Mouse (Mus musculus) embryonic facial prominence, embryonic 11.5 days (tissue): ENCODE results near the gene Lap3. TPM values are rescaled to one million over a fixed set of nuclear protein-coding genes. Genes with fewer than 3 reads are reported as not detected.

Experiments
- ATAC-seq: fragments of 200-750 bp; cut with Nextera tagmentation; replicated peaks from 2 replicates; pipeline ENCODE4 v1.8.0; 2017; ENCODE audit warnings: low read depth; ENCODE audit not compliant: insufficient number of reproducible peaks, low FRiP score, low TSS enrichment
- DNase-seq: peaks from one replicate; pipeline ENCODE4 v3.0.0-alpha.2; 2015; ENCODE audit warnings: low spot score
- H3K27ac ChIP-seq: fragments of 300-500 bp; sonication (generic); replicated peaks from 2 replicates; pipeline ENCODE4 v1.5.1; 2014; ENCODE audit warnings: mild to moderate bottlenecking, low read depth, low read length, control low read depth
- H3K27me3 ChIP-seq: fragments of 300-500 bp; sonication (generic); 2 replicates; pipeline ENCODE4 v1.6.1; 2014; ENCODE audit warnings: mild to moderate bottlenecking, low read length, moderate library complexity, mixed read lengths; ENCODE audit not compliant: control insufficient read depth, insufficient read depth
- H3K36me3 ChIP-seq: fragments of 300-500 bp; sonication (generic); replicated peaks from 2 replicates; pipeline ENCODE4 v1.6.1; 2014; ENCODE audit warnings: low read depth, mild to moderate bottlenecking, low read length, moderate library complexity, mixed read lengths; ENCODE audit not compliant: control insufficient read depth, insufficient read depth
- H3K4me1 ChIP-seq: fragments of 300-500 bp; sonication (generic); 2 replicates; pipeline ENCODE4 v1.6.1; 2014; ENCODE audit warnings: low read length, mixed read lengths; ENCODE audit not compliant: control insufficient read depth, insufficient read depth
- H3K4me2 ChIP-seq: fragments of 300-500 bp; sonication (generic); 2 replicates; pipeline ENCODE4 v1.6.1; 2014; ENCODE audit warnings: low read depth, mild to moderate bottlenecking, control low read depth, low read length, moderate library complexity
- H3K4me3 ChIP-seq: fragments of 300-500 bp; sonication (generic); 2 replicates; pipeline ENCODE4 v1.5.1; 2014; ENCODE audit warnings: low read depth, low read length, control low read depth
- H3K9ac ChIP-seq: fragments of 300-500 bp; sonication (generic); replicated peaks from 2 replicates; pipeline ENCODE4 v1.6.1; 2014; ENCODE audit warnings: mild to moderate bottlenecking, control low read depth, low read length
- H3K9me3 ChIP-seq: fragments of 300-500 bp; sonication (generic); replicated peaks from 2 replicates; pipeline ENCODE4 v1.6.1; 2016; ENCODE audit warnings: mild to moderate bottlenecking, low read length, inconsistent platforms, mixed read lengths; ENCODE audit not compliant: control insufficient read depth
- WGBS: fragments of 180-500 bp; shearing (Covaris S2); extraction: QIAGEN DNeasy Blood & Tissue Kit; methylation state at CpG from one replicate; pipeline ENCODE4 v1.1.7; 2014; 5-methylcytosine and 5-hydroxymethylcytosine counted together
- polyA plus RNA-seq: library from polyadenylated mRNA; unstranded; fragments of >200 nt; fragmentation: Nextera tagmentation; extraction: Ambion mirVana; gene quantifications from 2 replicates; pipeline ENCODE4 v1.2.1, GENCODE M21; 2014

Lap3 gene
- polyA plus RNA-seq, 1 experiment from 2014 or later: 101 TPM

DNA sequence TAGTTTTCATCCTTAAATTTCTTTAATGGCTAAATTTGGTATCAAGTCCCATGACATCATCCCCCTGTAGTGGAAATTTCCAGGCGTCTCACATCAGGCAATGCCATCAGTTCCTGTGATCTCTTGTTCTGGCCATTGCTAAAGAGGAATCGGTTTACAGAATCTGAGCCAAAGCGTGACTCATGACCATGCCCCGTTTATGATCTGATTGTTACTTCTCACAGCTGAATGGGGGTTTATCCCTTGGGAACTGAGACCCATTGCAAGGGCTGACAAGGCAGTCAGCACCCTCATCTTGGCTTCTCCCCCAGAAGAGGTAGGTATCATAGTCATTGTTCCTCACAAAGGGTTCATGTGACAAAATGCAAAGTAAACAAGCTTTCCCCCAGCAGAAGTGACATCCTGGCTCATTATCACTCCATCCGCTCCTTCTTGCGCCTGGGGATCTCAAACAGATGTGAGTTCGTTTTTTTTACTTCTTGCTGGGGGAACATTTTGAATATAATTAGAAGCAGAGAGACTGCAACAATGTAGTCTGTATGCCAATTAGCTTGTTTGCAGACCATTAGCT lies 20.2 kb upstream of the Lap3 start:
- H3K4me1 ChIP-seq: no peaks in the 10 kb centered on the region
- no peak overlapping the region for H3K9ac ChIP-seq
- no peaks in the 10 kb centered on the region for H3K9me3 ChIP-seq
- H3K4me2 ChIP-seq: no peak overlapping the region
- no peak overlapping the region for H3K4me3 ChIP-seq
- H3K27me3 ChIP-seq: no peaks in the 10 kb centered on the region
- no peaks in the 10 kb centered on the region for H3K36me3 ChIP-seq
- no peak overlapping the region for H3K27ac ChIP-seq
- ATAC-seq: no peak
- WGBS: 44% methylated on average over 7 of the region's 7 CpGs
- no peak for DNase-seq

DNA sequence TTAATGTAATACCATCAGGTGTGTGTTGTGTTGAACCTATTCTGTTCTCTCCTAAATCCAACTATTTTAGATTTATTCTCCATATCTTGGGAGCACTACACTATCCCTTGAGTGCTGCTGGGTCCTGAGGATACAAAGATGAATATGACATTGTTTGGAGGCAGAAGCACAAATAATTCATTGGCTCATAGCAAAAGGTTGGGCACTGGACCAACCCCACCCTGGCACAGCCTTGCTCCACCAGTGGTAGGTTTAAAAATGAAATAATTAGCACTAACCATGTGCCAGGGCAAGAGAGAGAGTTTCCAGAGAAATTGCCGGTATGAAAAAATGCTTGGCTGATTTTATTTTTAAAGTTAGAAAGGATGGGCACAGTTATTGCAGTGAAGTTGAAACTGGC lies 19.7 kb upstream of the Lap3 start:
- no peak overlapping the region for H3K4me2 ChIP-seq
- H3K4me1 ChIP-seq: no peaks in the 10 kb centered on the region
- DNase-seq (no peak), ATAC-seq (no peak)
- no peaks in the 10 kb centered on the region for H3K36me3 ChIP-seq
- H3K4me3 ChIP-seq: no peak overlapping the region
- H3K27ac ChIP-seq: no peak overlapping the region
- no peaks in the 10 kb centered on the region for H3K9me3 ChIP-seq
- H3K9ac ChIP-seq: no peak overlapping the region
- WGBS: 91% methylated on average over 1 of the region's 1 CpGs
- H3K27me3 ChIP-seq: no peaks in the 10 kb centered on the region

DNA sequence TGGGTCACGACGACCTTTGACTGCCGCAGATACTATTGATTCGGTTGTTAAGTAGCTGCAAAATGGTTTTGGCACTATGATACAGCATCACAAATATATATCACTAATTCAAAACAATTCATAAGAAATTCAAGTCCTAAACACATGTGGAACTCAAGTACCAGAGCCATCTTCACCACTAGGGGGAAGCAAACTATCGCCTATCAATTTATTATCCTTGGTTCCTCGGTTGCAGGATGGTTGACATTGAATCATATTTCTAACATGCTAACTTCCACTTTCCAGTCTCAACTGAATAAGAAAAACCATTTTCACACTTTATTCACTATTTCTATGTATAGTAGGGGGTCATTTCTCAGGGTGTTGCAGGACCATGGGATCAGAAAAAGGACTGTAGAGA lies 19.0 kb upstream of the Lap3 start:
- no peak overlapping the region for H3K9ac ChIP-seq
- 30% methylated on average over 6 of the region's 6 CpGs for WGBS
- H3K4me1 ChIP-seq: no peaks in the 10 kb centered on the region
- H3K27ac ChIP-seq: no peak overlapping the region
- no peaks in the 10 kb centered on the region for H3K36me3 ChIP-seq
- DNase-seq (peak; percentile 90), ATAC-seq (no peak)
- no peak overlapping the region for H3K4me2 ChIP-seq
- no peak overlapping the region for H3K4me3 ChIP-seq
- no peaks in the 10 kb centered on the region for H3K9me3 ChIP-seq
- H3K27me3 ChIP-seq: no peaks in the 10 kb centered on the region

DNA sequence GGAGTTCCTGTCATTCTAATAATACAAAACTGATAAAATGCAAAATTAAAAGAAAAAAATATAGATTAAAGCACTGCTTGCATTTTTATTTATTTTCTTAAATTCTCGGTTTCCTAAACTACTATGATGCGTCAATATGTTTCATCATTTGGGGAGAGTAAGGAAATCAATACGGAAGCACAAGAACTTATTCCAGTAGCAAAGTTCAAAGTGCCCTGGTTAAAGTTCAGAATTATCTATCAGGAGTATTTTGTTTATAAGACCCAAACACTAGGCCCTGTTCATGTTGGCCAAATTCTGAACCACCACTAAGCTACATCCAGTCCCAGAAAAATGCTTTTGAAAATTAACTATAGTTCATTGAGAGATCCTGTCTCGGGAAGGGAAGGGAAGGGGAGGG lies 18.4 kb upstream of the Lap3 start:
- no peaks in the 10 kb centered on the region for H3K36me3 ChIP-seq
- no peak overlapping the region for H3K4me3 ChIP-seq
- H3K27me3 ChIP-seq: no peaks in the 10 kb centered on the region
- WGBS: 79% methylated on average over 3 of the region's 4 CpGs
- H3K4me1 ChIP-seq: no peaks in the 10 kb centered on the region
- no peak overlapping the region for H3K27ac ChIP-seq
- no peak for DNase-seq
- ATAC-seq: no peak
- H3K4me2 ChIP-seq: no peak overlapping the region
- H3K9ac ChIP-seq: no peak overlapping the region
- H3K9me3 ChIP-seq: no peaks in the 10 kb centered on the region

DNA sequence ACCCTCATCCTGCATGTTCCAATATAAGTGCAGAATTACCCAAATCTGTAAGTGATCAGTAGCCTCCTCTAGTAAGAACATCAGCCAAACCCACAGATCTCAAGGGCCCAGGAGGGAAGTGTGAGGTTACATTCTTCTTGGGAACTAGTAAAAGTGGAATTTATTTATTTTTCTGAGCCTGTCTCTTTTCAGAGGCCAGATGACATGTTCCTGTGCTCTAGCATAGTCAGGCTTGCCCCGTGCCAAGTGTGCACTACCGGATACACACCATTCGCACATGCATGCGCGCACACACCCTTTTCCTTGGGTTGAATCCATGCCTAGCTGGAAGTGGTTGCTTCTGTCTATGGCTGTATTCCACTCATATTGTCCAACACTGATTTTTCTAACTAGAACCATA lies 17.4 kb upstream of the Lap3 start:
- Histone ChIP-seq H3K4me3 (no peak overlapping the region), H3K9me3 (no peaks in the 10 kb centered on the region), H3K27ac (no peak overlapping the region), H3K36me3 (no peaks in the 10 kb centered on the region), H3K9ac (no peak overlapping the region), H3K4me1 (no peaks in the 10 kb centered on the region), H3K27me3 (no peaks in the 10 kb centered on the region), H3K4me2 (no peak overlapping the region)
- ATAC-seq (no peak), DNase-seq (no peak)
- 90% methylated on average over 5 of the region's 5 CpGs for WGBS

DNA sequence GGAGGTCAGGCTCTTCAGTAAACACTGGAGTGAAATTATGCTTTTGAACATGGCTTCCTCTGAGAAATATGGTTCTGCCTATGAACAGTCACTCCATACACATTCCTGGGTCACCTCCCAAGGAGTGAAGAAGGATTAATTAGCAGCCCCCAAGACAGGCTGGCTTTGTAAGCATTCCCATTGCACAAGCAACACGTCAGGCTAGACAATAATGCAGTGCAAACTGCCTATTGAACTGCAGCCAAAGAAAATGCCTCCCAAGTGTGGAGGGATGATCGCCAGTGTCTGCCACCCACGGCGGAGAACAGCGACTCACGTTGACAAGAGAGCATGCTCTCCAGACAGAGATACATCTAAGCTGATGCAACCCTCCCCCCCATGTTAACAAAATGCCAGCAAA lies 16.9 kb upstream of the Lap3 start:
- H3K36me3 ChIP-seq: no peaks in the 10 kb centered on the region
- H3K4me1 ChIP-seq: no peaks in the 10 kb centered on the region
- DNase-seq: no peak
- no peak overlapping the region for H3K4me3 ChIP-seq
- no peak overlapping the region for H3K9ac ChIP-seq
- no peak for ATAC-seq
- no peaks in the 10 kb centered on the region for H3K27me3 ChIP-seq
- H3K9me3 ChIP-seq: no peaks in the 10 kb centered on the region
- no peak overlapping the region for H3K27ac ChIP-seq
- WGBS: 62% methylated on average over 6 of the region's 6 CpGs
- H3K4me2 ChIP-seq: no peak overlapping the region

DNA sequence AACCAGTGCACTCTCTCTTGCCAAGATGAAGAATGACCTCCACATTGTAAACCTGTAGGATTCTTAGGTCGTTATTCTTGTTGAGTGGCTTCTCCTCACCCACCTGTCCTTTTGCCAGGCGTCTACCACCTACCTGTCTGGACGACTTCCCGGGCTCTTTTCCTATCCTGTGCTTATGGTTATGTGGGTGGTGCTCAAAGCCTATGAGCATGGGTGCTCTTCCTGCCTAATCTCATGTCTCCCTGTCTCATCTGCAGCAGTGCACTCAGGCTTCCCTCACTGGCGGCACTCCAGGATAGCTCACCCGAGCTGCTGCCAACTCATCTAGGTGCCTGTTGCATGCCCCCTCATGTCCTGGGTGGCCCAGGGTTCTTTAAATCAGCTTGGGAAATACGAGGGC lies 15.6 kb upstream of the Lap3 start:
- Histone ChIP-seq H3K27me3 (no peaks in the 10 kb centered on the region), H3K4me3 (no peak overlapping the region), H3K27ac (no peak overlapping the region), H3K36me3 (no peaks in the 10 kb centered on the region), H3K9ac (no peak overlapping the region), H3K9me3 (no peaks in the 10 kb centered on the region), H3K4me2 (no peak overlapping the region), H3K4me1 (no peaks in the 10 kb centered on the region)
- 86% methylated on average over 7 of the region's 7 CpGs for WGBS
- no peak for ATAC-seq
- DNase-seq: no peak

DNA sequence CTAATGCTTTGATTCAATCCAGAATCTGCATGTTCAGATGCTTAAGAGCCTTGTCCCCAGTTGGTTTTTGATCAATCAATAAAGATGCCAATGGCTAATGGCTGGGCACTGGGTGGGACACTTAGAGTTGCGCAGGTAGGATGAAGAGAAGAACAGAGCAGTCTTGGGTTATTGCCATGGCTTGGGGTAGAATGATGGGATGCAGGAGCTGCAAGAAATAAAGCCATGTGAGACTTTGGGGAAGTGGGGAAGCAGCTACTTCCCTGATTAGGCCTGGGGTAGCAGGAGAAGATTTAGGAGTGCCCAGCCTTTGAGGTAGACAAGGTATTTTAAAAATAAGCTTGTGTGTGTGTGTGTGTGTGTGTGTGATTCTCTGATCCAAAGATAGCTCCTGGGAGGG lies 13.1 kb upstream of the Lap3 start:
- no peaks in the 10 kb centered on the region for H3K4me1 ChIP-seq
- 94% methylated on average over 1 of the region's 1 CpGs for WGBS
- H3K27me3 ChIP-seq: no peaks in the 10 kb centered on the region
- H3K9ac ChIP-seq: no peak overlapping the region
- DNase-seq (no peak), ATAC-seq (no peak)
- H3K9me3 ChIP-seq: no peaks in the 10 kb centered on the region
- H3K4me2 ChIP-seq: no peak overlapping the region
- H3K4me3 ChIP-seq: no peak overlapping the region
- no peaks in the 10 kb centered on the region for H3K36me3 ChIP-seq
- H3K27ac ChIP-seq: no peak overlapping the region
